Mouse (Mus musculus): ENCODE results near the gene Krba1. TPM values are rescaled to one million over a fixed set of nuclear protein-coding genes. Genes with fewer than 3 reads are reported as not detected.

Gene Krba1
- polyA plus RNA-seq, 1 experiment from 2014 or later: 29.5 TPM

GRCm38 (mm10) chr6:48410551-48410950 lies 15.2 kb downstream of the Krba1 start:
- Histone ChIP-seq H3K4me1 (no peaks in the 10 kb centered on the region), H3K27ac (no peak overlapping the region), H3K27me3 (no peaks in the 10 kb centered on the region), H3K9me3 (no peaks in the 10 kb centered on the region), H3K36me3 (peaks cover 100% of the 10 kb centered on the region), H3K4me2 (replicated peaks) (no peak overlapping the region), H3K9ac (no peak overlapping the region), H3K4me3 (no peak overlapping the region)
- no peak for ATAC-seq (ENCODE audit: low FRiP score, low read depth)
- 73% methylated on average over 3 of the region's 3 CpGs for WGBS

DNA sequence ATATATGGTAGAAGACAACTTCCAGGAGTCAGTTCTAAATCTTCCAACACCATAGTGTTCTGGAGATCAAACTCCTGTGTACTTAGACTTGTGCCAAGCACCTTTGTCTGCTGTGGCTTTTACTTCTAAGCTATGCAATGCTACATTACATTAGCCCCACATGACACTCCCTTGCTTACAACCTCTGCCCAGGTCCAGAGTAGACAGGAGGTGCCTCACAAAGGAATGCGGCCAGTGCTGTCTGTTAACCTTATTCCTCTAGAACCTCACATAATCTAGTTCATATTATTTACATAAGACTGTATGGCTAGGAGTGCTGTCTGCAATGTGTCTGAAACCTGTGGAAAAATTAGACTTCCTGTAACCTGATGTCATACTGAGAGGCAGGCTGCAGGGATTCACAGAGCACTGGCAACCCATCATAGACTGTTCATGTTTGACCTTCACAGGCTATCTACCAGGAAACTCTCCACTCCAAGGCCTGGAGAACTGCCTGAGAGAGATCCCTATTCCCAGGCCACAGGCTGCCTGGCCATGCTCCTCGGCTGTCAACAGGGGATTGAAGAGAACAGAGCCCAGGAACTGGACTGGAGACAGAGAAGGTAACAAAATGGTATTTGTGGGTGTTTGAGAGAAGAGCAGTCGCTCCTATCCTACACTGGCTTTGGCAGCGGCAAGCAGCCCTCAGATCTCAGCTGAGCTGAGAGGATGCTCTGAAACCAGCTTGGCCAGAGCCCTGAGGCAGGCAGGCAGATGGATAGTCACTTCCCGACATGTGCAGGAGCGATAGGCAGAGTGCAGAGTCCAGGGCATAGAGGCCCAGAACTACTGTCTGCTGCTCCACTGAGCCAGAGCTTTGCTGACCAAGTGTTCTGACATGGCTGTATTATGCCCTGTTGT lies 16.1 kb downstream of the Krba1 start:
- no peak overlapping the region for H3K27ac ChIP-seq
- no peaks in the 10 kb centered on the region for H3K9me3 ChIP-seq
- ATAC-seq (ENCODE audit: low FRiP score, low read depth): no peak
- no peaks in the 10 kb centered on the region for H3K4me1 ChIP-seq
- 94% methylated on average over 6 of the region's 6 CpGs for WGBS
- H3K9ac ChIP-seq: no peak overlapping the region
- peaks cover 100% of the 10 kb centered on the region for H3K36me3 ChIP-seq
- H3K27me3 ChIP-seq: no peaks in the 10 kb centered on the region
- no peak overlapping the region for H3K4me3 ChIP-seq
- H3K4me2 ChIP-seq (replicated peaks): no peak overlapping the region

DNA sequence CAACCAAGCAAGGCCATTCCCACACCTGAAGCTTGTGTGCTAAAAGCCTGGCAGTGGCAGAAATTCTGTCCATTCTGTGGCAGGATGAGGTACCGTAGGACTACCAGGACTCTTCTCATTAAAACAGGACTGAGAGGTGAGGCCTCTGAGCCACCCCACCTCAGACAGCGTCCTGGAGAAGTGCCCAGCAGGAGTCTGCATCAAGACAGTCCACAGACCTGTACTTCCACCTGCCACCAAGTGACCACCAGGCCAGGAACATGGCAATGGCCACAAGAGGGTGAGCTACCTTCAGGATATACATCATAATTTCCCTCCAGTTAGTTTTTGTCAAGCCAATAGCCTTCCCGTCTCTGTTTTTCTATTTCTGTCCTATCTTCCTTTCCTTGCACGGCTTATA lies 16.8 kb downstream of the Krba1 start:
- Histone ChIP-seq H3K4me1 (no peaks in the 10 kb centered on the region), H3K9ac (no peak overlapping the region), H3K4me2 (replicated peaks) (no peak overlapping the region), H3K36me3 (peaks cover 100% of the 10 kb centered on the region), H3K27me3 (no peaks in the 10 kb centered on the region), H3K4me3 (no peak overlapping the region), H3K27ac (no peak overlapping the region), H3K9me3 (no peaks in the 10 kb centered on the region)
- WGBS: 87% methylated on average over 4 of the region's 4 CpGs
- no peak for ATAC-seq (ENCODE audit: low FRiP score, low read depth)

GRCm38 (mm10) chr6:48412662-48413061 lies 17.3 kb downstream of the Krba1 start:
- 82% methylated on average over 3 of the region's 3 CpGs for WGBS
- H3K4me1 ChIP-seq: no peaks in the 10 kb centered on the region
- H3K9ac ChIP-seq: no peak overlapping the region
- peaks cover 100% of the 10 kb centered on the region for H3K36me3 ChIP-seq
- H3K9me3 ChIP-seq: no peaks in the 10 kb centered on the region
- ATAC-seq (ENCODE audit: low FRiP score, low read depth): no peak
- H3K4me2 ChIP-seq (replicated peaks): no peak overlapping the region
- no peak overlapping the region for H3K4me3 ChIP-seq
- no peaks in the 10 kb centered on the region for H3K27me3 ChIP-seq
- no peak overlapping the region for H3K27ac ChIP-seq

- Histone ChIP-seq H3K9me3 (no peaks in the 10 kb centered on the region), H3K4me3 (no peak overlapping the region), H3K4me1 (no peaks in the 10 kb centered on the region), H3K27me3 (no peaks in the 10 kb centered on the region), H3K36me3 (peaks cover 100% of the 10 kb centered on the region), H3K4me2 (replicated peaks) (no peak overlapping the region), H3K9ac (no peak overlapping the region), H3K27ac (no peak overlapping the region)
- ATAC-seq (ENCODE audit: low FRiP score, low read depth): no peak
- WGBS: 84% methylated on average over 10 of the region's 10 CpGs
Measured at GRCm38 (mm10) chr6:48413081-48413480, 17.7 kb downstream of the Krba1 start.

DNA sequence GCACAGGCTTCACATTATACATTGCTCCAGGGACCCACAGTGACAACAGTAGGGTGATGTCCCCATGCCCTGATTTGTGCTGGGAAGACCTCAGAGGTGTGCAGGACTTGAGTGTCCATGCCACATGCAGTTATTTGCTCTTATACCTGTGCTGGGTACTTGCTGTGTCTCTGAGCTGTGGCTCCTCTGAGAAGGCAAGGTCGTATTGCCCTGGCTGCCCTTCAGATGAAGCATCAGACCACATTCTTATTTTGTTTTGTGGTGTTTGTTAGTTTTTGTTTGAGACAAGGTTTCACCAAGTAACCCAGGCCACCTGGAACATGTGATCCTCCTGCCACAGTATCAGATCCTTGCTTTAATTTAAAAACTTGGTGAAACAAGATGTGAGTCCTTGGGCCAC lies 19.5 kb downstream of the Krba1 start:
- no peak for ATAC-seq (ENCODE audit: low FRiP score, low read depth)
- Histone ChIP-seq H3K4me3 (no peak overlapping the region), H3K4me1 (no peaks in the 10 kb centered on the region), H3K4me2 (replicated peaks) (no peak overlapping the region), H3K27ac (no peak overlapping the region), H3K9me3 (no peaks in the 10 kb centered on the region), H3K27me3 (no peaks in the 10 kb centered on the region), H3K9ac (no peak overlapping the region), H3K36me3 (peaks cover 91% of the 10 kb centered on the region)
- 81% methylated on average over 1 of the region's 1 CpGs for WGBS

DNA sequence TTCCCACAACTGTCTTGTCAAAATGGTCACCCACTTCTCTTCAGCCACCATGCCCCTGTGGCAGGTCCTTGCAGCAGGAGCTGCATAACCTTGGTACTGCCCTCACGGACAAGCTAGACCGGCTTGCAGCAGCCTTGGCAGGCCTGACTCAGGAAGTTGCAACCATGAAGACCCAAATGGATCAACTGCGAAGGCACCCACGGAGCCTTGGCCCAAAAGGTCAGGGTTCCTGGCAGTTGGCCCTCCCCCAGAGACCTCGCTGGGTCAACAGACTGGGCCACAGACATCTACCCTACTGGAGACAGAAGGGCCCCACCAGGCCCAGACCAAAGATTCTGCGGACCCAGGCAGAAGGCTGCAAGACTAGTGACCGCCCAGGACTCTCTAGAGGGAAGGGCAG lies 20.2 kb downstream of the Krba1 start:
- Histone ChIP-seq H3K27me3 (no peaks in the 10 kb centered on the region), H3K4me2 (replicated peaks) (no peak overlapping the region), H3K9me3 (no peaks in the 10 kb centered on the region), H3K4me1 (no peaks in the 10 kb centered on the region), H3K27ac (no peak overlapping the region), H3K36me3 (peaks cover 84% of the 10 kb centered on the region), H3K9ac (no peak overlapping the region), H3K4me3 (no peak overlapping the region)
- 95% methylated on average over 7 of the region's 7 CpGs for WGBS
- no peak for ATAC-seq (ENCODE audit: low FRiP score, low read depth)

- no peak overlapping the region for H3K4me3 ChIP-seq
- no peaks in the 10 kb centered on the region for H3K4me1 ChIP-seq
- 86% methylated on average over 2 of the region's 2 CpGs for WGBS
- H3K9me3 ChIP-seq: no peaks in the 10 kb centered on the region
- no peaks in the 10 kb centered on the region for H3K27me3 ChIP-seq
- no peak for ATAC-seq (ENCODE audit: low FRiP score, low read depth)
- H3K4me2 ChIP-seq (replicated peaks): no peak overlapping the region
- H3K36me3 ChIP-seq: peaks cover 75% of the 10 kb centered on the region
- H3K9ac ChIP-seq: no peak overlapping the region
- no peak overlapping the region for H3K27ac ChIP-seq
Measured at GRCm38 (mm10) chr6:48416486-48416885, 21.1 kb downstream of the Krba1 start.

DNA sequence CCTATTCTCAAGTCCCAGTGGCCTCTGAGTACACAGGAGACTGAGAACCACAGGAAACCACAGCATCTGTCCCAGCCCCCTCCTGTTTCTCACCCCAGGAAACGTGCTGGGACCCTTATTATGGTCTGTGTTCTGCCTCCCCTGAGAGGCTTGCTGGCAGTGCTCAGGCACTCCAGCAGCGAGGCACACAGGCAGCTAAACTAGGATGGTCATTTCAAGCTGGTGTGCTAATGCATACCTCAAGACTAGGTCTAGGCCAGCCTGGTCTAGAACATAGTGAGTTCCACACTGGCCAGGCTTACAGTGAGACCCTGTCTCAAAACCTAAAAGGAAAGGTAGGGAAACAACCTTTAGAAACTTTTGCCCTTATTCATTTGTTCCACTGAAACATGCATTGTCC lies 25.3 kb downstream of the Krba1 start:
- no peak for ATAC-seq (ENCODE audit: low FRiP score, low read depth)
- H3K36me3 ChIP-seq: peaks cover 34% of the 10 kb centered on the region
- no peak overlapping the region for H3K4me3 ChIP-seq
- H3K27ac ChIP-seq: no peak overlapping the region
- H3K9me3 ChIP-seq: no peaks in the 10 kb centered on the region
- no peak overlapping the region for H3K9ac ChIP-seq
- no peaks in the 10 kb centered on the region for H3K27me3 ChIP-seq
- H3K4me1 ChIP-seq: peaks cover 8% of the 10 kb centered on the region
- WGBS: 6% methylated on average over 2 of the region's 2 CpGs
- H3K4me2 ChIP-seq (replicated peaks): no peak overlapping the region

- Histone ChIP-seq H3K27ac (no peak overlapping the region), H3K4me2 (replicated peaks) (no peak overlapping the region), H3K4me1 (peaks cover 8% of the 10 kb centered on the region), H3K9ac (no peak overlapping the region), H3K27me3 (no peaks in the 10 kb centered on the region), H3K9me3 (no peaks in the 10 kb centered on the region), H3K36me3 (peaks cover 7% of the 10 kb centered on the region), H3K4me3 (no peak overlapping the region)
- no peak for ATAC-seq (ENCODE audit: low FRiP score, low read depth)
- WGBS: 62% methylated on average over 3 of the region's 3 CpGs
Measured at GRCm38 (mm10) chr6:48423336-48423735, 27.9 kb downstream of the Krba1 start.

DNA sequence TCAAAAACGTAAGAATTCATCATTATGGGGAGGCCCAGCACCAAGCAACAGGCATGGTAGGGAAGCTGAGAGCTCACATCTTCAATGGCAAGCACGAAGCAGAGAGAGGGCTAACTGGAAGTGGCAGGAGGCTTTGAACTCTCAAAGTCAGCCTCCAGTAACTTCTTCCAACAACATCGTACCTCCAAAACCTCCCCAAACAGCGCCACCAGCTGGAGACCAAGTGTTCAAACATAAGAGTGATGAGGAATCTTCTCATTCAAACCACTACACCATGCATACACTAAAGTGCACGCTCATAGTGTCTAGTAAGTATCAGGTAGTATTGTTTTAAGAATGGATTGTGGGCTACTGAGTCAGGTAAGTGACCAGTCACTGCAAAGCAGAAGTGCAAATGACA lies 28.7 kb downstream of the Krba1 start:
- H3K4me1 ChIP-seq: peaks cover 8% of the 10 kb centered on the region
- no peak overlapping the region for H3K9ac ChIP-seq
- H3K9me3 ChIP-seq: no peaks in the 10 kb centered on the region
- no peak overlapping the region for H3K4me2 ChIP-seq (replicated peaks)
- 67% methylated on average over 5 of the region's 5 CpGs for WGBS
- no peaks in the 10 kb centered on the region for H3K36me3 ChIP-seq
- H3K27me3 ChIP-seq: no peaks in the 10 kb centered on the region
- H3K4me3 ChIP-seq: no peak overlapping the region
- no peak for ATAC-seq (ENCODE audit: low FRiP score, low read depth)
- no peak overlapping the region for H3K27ac ChIP-seq

DNA sequence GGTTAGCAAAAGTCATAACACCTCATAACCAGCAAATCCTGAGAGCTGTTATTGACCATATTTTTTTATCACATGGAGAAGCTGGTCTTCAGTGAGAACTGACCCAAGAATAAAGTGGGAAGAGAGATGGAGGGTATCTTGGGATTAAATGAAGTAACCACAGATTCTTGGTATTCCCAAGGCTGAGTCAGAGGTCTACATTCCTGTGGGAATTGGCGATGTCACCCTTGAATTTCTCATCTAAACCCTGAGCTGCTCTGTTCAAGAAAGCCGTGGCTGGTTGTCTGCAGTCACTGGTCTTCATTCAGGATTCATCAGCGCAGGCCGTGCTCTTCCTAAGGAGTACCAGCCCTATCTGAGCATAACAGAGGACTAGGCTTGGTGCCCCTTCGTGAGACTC lies 31.6 kb downstream of the Krba1 start:
- ATAC-seq (ENCODE audit: low FRiP score, low read depth): no peak
- WGBS: 74% methylated on average over 5 of the region's 5 CpGs
- H3K9ac ChIP-seq: no peak overlapping the region
- H3K36me3 ChIP-seq: no peaks in the 10 kb centered on the region
- H3K4me2 ChIP-seq (replicated peaks): no peak overlapping the region
- H3K4me3 ChIP-seq: no peak overlapping the region
- no peaks in the 10 kb centered on the region for H3K27me3 ChIP-seq
- H3K9me3 ChIP-seq: no peaks in the 10 kb centered on the region
- peaks cover 8% of the 10 kb centered on the region for H3K4me1 ChIP-seq
- H3K27ac ChIP-seq: no peak overlapping the region

All from limb, embryonic 13.5 days (tissue).